Mouse (Mus musculus): ENCODE measurements around the gene Cluh.

The Cluh gene

DNA sequence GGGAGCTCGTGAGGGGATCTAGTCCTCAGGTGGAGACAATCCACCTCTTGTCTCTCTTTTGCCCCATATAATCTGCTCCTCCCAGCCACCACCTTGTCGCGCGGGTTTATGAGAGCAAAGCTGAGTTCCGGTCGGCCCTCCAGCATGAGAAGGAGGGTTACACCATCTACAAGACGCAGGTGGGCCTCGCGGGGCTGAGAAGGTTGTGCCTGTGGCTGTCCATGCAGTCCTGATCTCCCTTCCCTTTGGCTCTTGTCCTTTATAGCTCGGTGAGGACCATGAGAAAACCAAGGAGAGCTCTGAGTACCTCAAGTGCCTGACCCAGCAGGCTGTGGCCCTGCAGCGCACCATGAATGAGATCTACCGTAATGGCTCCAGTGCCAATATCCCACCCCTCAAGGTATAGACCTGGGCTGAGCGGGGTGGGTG is 18.3 kb downstream of the Cluh start:
- in situ Hi-C loops (cut with MboI; ENCODE audit: low pct_unique_long_range_greater_than_20kb in 1 of 2, low sequenced_read_pairs in 2 of 2, unreplicated experiment in 1 of 2) = loop anchor here in 1 of 2 experiments (25.0 kb wide), 1 partner anchor 820 kb away; the partner anchor contains the start of gene Prpf8

DNA sequence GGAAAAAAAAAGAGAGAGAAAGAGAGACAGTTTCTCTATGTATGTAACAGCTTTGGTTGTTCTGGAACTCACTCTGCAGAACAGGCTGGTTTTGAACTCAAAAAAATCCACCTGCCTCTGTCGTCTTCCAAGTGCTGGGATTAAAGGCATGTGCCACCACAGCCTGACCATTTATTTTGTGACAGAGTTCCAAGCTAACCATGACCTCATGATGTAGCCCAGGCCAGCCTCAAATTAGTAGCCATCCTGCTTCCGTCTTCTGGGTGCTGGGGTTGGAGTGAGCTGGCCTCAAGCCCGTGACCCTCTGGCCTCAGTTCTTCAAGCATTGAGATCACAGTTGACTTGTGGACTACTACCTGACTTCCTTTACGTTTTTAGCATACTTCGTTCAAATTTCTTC is 19.2 kb downstream of the Cluh start:
- in situ Hi-C loops (cut with MboI; ENCODE audit: low pct_unique_long_range_greater_than_20kb in 1 of 2, low sequenced_read_pairs in 2 of 2, unreplicated experiment in 1 of 2) = loop anchor here in 1 of 2 experiments (25.0 kb wide), 1 partner anchor 819 kb away; the partner anchor contains the start of gene Prpf8

DNA sequence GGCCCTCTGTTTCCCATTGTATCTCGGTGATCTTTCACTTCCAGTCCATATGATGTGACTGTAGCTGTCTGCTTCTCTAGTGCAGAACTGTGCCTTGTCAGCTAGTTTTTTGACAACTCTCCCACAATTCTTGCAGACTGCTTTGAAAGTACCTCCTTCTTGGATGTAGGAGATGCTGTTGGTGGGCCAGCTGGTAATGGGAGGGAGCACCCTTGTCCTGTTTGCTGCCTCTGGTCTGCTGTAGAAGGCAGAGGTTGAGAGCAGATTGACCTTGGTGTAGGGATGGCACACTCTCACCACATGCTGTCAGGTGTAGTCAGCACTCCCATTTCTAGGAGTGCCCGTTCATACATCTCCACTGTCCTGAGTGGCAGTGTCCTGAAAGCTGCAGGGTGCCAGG is 19.7 kb downstream of the Cluh start:
- in situ Hi-C loops (cut with MboI; ENCODE audit: low pct_unique_long_range_greater_than_20kb in 1 of 2, low sequenced_read_pairs in 2 of 2, unreplicated experiment in 1 of 2) = loop anchor here in 1 of 2 experiments (25.0 kb wide), 1 partner anchor 818 kb away; the partner anchor contains the start of gene Prpf8

DNA sequence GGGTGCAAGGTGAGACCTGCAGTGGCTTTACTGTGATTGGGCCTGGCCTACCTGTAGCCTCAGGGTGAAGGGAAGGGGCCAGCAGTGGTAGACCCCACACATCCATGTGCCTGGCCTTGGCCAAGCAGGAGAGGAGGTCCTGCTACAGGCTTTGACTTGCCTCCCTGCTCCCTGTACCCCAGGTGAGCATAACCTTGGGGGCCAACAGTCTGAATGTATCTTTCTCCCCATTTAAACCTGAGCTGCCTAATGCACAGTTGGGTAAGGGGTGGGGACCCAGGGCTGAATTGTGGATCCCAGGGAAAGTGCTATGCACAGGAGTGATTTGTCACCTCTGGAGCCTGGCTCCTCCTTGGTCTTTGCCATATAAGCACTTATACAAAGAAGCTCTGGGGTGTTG is 20.9 kb downstream of the Cluh start:
- in situ Hi-C loops (cut with MboI; ENCODE audit: low pct_unique_long_range_greater_than_20kb in 1 of 2, low sequenced_read_pairs in 2 of 2, unreplicated experiment in 1 of 2) = loop anchor here in 1 of 2 experiments (25.0 kb wide), 1 partner anchor 817 kb away; the partner anchor contains the start of gene Prpf8

DNA sequence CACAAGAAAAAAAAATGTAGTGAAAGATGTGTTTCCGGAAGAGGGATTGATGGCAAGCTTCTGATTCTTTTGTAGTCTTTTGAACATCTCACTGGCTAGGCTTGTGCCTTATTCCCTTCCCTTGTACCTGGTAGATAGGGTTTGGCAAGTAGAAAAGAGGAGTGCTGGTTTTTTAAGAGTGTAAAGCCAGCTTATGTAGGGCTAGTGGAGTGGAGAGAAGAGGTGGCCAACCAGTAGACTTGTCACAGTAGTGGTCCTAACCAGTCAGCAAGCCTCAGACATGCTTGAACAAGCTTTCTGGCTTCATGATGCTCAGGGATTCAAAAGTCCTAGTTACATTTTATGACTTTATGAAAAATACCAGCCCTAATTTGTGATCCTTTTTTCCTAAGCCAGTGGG is 21.7 kb downstream of the Cluh start:
- in situ Hi-C loops (cut with MboI; ENCODE audit: low pct_unique_long_range_greater_than_20kb in 1 of 2, low sequenced_read_pairs in 2 of 2, unreplicated experiment in 1 of 2) = loop anchor here in 1 of 2 experiments (25.0 kb wide), 1 partner anchor 816 kb away; the partner anchor contains the start of gene Prpf8

DNA sequence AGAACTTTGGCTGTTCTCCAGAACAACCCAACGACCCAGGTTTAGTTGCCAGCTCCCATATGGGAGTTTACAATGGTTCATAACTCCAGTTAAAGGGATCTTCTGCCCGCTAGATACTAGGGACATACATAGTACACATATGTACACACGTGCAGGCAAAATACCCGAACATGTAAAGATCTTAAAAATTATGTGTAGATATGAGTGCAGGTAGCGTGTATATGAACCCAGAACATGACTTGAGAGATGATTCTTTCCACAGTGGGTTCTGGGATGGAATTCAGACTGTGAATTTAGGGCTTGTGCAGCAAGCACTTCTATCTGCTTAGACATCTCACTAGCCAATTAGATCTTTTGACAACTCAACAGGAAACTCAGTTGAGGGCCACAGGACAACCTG is 22.5 kb downstream of the Cluh start:
- in situ Hi-C loops (cut with MboI; ENCODE audit: low pct_unique_long_range_greater_than_20kb in 1 of 2, low sequenced_read_pairs in 2 of 2, unreplicated experiment in 1 of 2) = loop anchor here in 1 of 2 experiments (25.0 kb wide), 1 partner anchor 815 kb away; the partner anchor contains the start of gene Prpf8

DNA sequence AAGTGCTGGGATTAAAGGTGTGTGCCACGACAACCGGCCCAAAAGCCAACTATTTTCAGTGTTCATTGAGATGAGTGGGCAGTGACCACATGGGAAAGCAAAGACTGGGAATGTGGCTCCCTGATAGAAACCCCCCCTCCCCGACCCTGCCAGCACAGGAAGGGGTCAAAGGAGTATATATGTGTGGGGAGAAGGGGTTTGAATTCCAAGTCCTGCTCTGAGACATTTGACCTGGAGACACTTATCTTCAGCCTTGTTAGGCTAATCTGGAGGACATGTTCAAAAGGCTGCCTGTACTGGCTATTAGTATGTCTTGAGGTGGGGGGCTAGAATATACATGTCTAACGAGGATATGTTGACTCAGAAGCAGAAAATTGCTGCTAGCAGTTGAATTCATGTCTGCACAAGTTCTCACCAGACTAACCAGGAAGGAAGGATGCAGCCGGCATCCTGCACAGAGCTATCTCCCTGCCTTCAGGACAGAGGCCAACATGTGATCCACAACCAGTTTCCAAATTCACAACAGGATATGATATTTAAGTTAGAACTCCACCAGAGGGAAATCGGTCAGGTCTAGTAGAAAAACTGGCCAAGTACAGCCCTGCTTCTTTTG is 23.7 kb downstream of the Cluh start:
- in situ Hi-C loops (cut with MboI; ENCODE audit: low pct_unique_long_range_greater_than_20kb in 1 of 2, low sequenced_read_pairs in 2 of 2, unreplicated experiment in 1 of 2) = loop anchor here in 1 of 2 experiments (25.0 kb wide), 1 partner anchor 814 kb away; the partner anchor contains the start of gene Prpf8

DNA sequence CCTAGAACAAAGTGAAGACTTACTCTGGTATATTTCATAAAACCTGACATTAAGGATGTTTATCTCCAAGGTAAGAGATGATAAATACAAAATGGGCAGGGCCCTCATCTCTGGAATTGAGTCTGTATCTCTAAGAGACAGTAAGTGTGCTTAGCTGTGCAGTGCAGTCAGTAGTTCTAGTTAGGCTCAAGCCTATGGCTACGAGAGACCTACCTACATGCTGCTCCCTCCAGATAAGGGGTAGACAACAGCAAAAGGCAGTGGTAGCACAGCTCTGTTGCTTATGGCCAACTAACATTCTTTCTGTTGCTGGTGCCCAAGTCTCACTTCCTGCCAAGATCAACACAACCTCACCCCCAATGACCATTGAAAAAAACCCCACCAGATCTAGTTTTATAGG is 24.3 kb downstream of the Cluh start:
- in situ Hi-C loops (cut with MboI; ENCODE audit: low pct_unique_long_range_greater_than_20kb in 1 of 2, low sequenced_read_pairs in 2 of 2, unreplicated experiment in 1 of 2) = loop anchor here in 1 of 2 experiments (25.0 kb wide), 1 partner anchor 814 kb away; the partner anchor contains the start of gene Prpf8

DNA sequence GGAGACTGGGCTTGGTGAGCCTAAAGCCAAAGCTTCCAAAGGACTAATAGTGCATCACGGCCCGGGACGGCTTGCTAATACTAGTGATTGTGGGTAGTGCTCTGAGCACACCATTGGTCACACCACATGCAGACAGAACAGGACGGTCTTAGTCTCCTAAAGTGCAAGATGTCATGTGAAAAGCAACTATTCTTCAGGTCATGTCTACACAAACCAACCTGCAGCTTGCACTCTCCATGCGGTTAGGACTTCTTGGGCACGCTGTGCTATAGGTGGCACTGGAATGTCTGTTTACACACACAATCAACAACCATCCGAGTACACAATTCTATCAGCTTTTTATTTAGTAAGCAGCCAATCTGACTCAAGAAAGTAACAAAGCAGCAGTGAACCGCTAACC is 25.4 kb downstream of the Cluh start:
- in situ Hi-C loops (cut with MboI; ENCODE audit: low pct_unique_long_range_greater_than_20kb in 1 of 2, low sequenced_read_pairs in 2 of 2, unreplicated experiment in 1 of 2) = loop anchor here in 1 of 2 experiments (25.0 kb wide), 1 partner anchor 813 kb away; the partner anchor contains the start of gene Prpf8

DNA sequence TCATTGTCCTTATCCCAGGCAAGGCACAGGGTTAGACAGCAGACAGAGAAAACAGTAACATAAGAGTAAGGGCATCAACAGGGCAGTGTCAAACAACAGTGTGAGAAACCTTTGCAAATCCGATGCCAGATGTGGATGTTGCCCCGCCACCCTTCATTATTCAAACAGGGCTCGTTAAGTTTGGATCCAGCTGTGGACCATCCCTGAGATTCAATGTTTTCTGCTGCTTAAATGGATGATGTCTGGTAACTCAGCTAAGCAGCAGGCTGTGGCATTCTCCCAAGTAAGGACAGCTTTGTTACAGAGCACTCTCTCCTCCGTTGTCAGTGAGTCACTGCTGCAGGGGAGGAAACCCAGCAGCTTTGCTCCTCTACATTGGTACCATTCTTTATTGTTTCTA is 25.9 kb downstream of the Cluh start:
- in situ Hi-C loops (cut with MboI; ENCODE audit: low pct_unique_long_range_greater_than_20kb in 1 of 2, low sequenced_read_pairs in 2 of 2, unreplicated experiment in 1 of 2) = no loop called here

DNA sequence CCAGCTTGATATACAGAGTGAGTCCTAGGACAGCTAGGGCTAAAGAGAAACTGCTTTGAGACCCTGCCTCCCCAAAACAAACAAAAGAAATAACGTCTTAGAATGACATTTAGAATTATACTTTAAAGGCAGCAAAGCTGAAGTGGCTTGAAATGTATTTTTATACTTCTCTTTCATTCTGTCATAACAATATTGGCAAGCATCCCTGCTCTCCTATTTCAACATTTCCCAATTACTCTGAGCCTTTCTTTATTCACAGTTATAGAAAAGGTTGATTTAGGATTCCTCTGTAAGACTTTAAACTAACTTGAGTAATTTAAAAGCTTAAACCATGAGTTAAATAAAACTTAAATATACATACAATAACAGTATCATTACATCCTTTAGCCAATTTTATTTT is 42.9 kb downstream of the Cluh start:
- in situ Hi-C loops (cut with MboI; ENCODE audit: low pct_unique_long_range_greater_than_20kb in 1 of 2, low sequenced_read_pairs in 2 of 2, unreplicated experiment in 1 of 2) = no loop called here

DNA sequence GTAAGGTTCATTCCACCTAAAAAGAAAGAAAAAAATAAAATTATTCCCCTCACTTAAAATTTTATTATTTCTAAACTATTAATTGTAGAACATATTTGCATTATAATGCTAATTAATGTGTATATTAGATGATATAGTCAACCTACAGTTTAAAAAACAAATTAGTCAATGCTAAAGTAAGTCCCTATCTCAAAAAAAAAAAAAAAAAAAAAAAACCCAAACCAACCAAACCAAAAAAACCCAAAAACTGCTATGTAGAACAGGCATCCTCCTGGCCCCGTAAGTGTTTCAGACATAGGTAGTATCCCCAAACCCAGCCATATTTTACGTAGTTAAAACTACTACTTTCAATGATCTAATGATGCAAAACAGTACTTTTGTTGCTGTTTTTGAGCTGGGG is 50.2 kb downstream of the Cluh start:
- in situ Hi-C loops (cut with MboI; ENCODE audit: low pct_unique_long_range_greater_than_20kb in 1 of 2, low sequenced_read_pairs in 2 of 2, unreplicated experiment in 1 of 2) = no loop called here

DNA sequence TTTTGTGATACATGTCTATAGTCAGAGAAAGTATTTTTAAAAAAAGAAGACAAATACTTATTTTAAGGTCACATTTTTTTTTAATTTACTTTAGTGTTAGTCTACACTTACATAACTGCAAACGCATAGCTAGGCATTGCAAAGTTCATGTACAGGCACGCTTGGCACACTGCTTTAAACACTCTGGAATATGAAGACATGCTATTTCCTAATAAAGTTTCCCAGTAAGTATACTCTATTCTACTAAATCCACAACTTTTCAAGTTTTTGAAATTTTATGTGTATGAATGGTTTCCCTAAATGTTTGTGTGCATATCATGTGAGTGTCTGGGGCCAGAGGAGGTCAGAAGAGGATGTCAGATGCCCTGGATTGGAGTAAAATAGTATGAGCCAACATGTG is 54.8 kb downstream of the Cluh start:
- in situ Hi-C loops (cut with MboI; ENCODE audit: low pct_unique_long_range_greater_than_20kb in 1 of 2, low sequenced_read_pairs in 2 of 2, unreplicated experiment in 1 of 2) = no loop called here

DNA sequence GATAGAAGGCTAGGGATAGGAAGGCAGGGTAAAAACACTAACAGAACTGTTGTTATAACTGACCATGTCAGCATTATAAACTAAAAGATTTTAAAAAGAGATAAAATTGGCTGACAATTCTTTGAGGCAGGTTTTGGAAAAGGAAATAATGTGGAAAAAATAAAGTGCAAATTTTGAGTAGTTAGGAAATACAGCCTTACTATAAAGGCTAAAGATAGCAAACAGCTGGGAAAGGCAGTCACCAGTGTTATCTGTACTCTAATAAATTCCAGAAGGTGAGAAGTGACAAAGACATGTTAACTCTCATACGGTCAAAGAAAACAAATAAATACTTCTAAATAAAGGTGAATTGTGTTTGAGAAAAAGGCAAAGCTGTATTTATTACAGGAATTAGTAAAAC is 59.5 kb downstream of the Cluh start:
- in situ Hi-C loops (cut with MboI; ENCODE audit: low pct_unique_long_range_greater_than_20kb in 1 of 2, low sequenced_read_pairs in 2 of 2, unreplicated experiment in 1 of 2) = no loop called here

DNA sequence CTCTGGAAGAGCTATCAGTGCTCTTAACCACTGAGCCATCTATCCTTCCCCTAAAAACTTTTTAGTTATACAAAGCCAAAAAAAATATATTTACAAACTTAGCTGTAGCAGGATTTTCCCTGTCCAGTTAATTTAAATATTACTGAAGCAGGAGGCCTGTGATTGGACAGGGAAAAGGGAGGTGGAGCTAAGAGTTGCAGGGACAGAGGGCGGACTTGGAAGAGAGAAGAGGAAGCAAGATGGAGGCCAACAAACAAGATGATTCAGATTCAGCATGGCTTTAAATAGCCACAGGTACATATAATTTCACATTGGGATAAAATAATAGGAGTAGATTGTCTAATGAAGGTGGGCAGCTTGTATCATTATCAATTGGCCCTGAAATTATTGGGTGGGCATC is 61.4 kb downstream of the Cluh start:
- in situ Hi-C loops (cut with MboI; ENCODE audit: low pct_unique_long_range_greater_than_20kb in 1 of 2, low sequenced_read_pairs in 2 of 2, unreplicated experiment in 1 of 2) = no loop called here

DNA sequence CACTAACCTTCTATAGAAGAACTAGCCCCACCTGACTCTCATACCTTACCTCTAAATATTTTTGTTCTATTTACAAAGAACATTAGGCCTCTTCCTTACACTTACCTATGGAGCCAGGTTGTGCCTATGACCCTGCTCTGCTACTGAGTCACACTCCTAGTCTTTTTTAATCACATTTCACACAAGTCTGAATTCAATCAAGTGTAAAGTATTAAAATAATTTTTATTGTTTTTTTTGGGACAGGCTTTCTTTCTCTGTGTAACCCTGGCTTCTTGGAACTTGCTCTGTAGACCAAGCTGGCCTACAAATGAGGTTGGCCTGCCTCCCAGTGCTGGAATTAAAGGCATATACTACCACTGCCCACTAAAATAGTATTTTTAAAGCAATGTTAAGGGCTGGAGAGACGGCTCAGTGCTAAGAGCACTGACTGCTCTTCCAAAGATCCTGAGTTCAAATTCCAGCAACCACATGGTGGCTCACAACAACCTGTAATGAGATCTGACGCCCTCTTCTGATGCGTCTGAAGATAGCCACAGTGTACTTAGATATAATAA is 66.8 kb downstream of the Cluh start:
- in situ Hi-C loops (cut with MboI; ENCODE audit: low pct_unique_long_range_greater_than_20kb in 1 of 2, low sequenced_read_pairs in 2 of 2, unreplicated experiment in 1 of 2) = no loop called here
